Comparison of ENCODE assay signal across 8 mouse cellular contexts in genomic region chr2:32968024-32968614, GRCm38 (mm10). TPM values are rescaled to one million over a fixed set of nuclear protein-coding genes. Genes with fewer than 3 reads are reported as not detected.
A peak's percentile ranks its signal among the peaks of the same experiment; 100 is the strongest.
DNase-seq lines count a peak whose midpoint lies in the region; ATAC-seq lines count a peak whose summit lies in the region.

No protein-coding gene starts in this region.

- WGBS in liver, embryonic 11.5 days: 84% methylated on average over 9 of the region's 9 CpGs
- 84% methylated on average over 9 of the region's 9 CpGs for WGBS in limb, embryonic 12.5 days
- 87% methylated on average over 9 of the region's 9 CpGs for WGBS in neural tube, embryonic 14.5 days

- H3K4me2 ChIP-seq in liver, embryonic 11.5 days: peak overlapping the region; percentile 94
- H3K4me2 ChIP-seq in limb, embryonic 12.5 days: peak overlapping the region; percentile 87
- peak overlapping the region; percentile 69 for H3K4me2 ChIP-seq in neural tube, embryonic 14.5 days (ENCODE audit: low read depth, low read length)

- peak overlapping the region; percentile 75 for H3K4me3 ChIP-seq in liver, embryonic 11.5 days (ENCODE audit: low read depth, low read length)
- peak overlapping the region; percentile 59; the same call in 1 of the 2 replicates for H3K4me3 ChIP-seq in limb, embryonic 12.5 days (replicated peaks)
- no peak overlapping the region for H3K4me3 ChIP-seq in neural tube, embryonic 14.5 days (ENCODE audit: low read depth, low read length)

- no peak for ATAC-seq in liver, embryonic 11.5 days (replicated peaks; ENCODE audit: low FRiP score)
- no peak for ATAC-seq in limb, embryonic 12.5 days (ENCODE audit: insufficient number of reproducible peaks, insufficient read depth, low FRiP score, low TSS enrichment, low read depth)
- no peak for ATAC-seq in neural tube, embryonic 14.5 days (ENCODE audit: low read depth)

- H3K36me3 ChIP-seq in liver, embryonic 11.5 days (ENCODE audit: control insufficient read depth, insufficient read depth, low read length): peaks cover 15% of the 10 kb centered on the region
- peaks cover 28% of the 10 kb centered on the region for H3K36me3 ChIP-seq in limb, embryonic 12.5 days
- H3K36me3 ChIP-seq in neural tube, embryonic 14.5 days (ENCODE audit: control insufficient read depth, insufficient read depth, low read length): peaks cover 12% of the 10 kb centered on the region

- H3K4me1 ChIP-seq in liver, embryonic 11.5 days (replicated peaks; ENCODE audit: control insufficient read depth, insufficient read depth, low read length): peaks cover 24% of the 10 kb centered on the region
- H3K4me1 ChIP-seq in limb, embryonic 12.5 days (replicated peaks): peaks cover 39% of the 10 kb centered on the region
- peaks cover 14% of the 10 kb centered on the region for H3K4me1 ChIP-seq in neural tube, embryonic 14.5 days (ENCODE audit: control insufficient read depth, insufficient read depth, low read length)

- H3K9ac ChIP-seq in liver, embryonic 11.5 days (ENCODE audit: low read depth, low read length): peak overlapping the region; percentile 93; the same call in 1 of the 2 replicates
- H3K9ac ChIP-seq in limb, embryonic 12.5 days (replicated peaks): peak overlapping the region; percentile 76
- H3K9ac ChIP-seq in neural tube, embryonic 14.5 days (replicated peaks; ENCODE audit: low read depth, low read length): peak overlapping the region; percentile 78; the same call in 1 of the 2 replicates

- H3K27ac ChIP-seq in liver, embryonic 11.5 days (ENCODE audit: low read depth, low read length): 0 out of 2 replicates have a peak overlapping the region, but pooled peaks have one; percentile 96
- H3K27ac ChIP-seq in limb, embryonic 12.5 days: no peak overlapping the region
- H3K27ac ChIP-seq in neural tube, embryonic 14.5 days (ENCODE audit: low read depth, low read length): peak overlapping the region; percentile 95; the same call in 1 of the 2 replicates

- H3K9me3 ChIP-seq in liver, embryonic 11.5 days (ENCODE audit: control insufficient read depth, low read length): no peaks in the 10 kb centered on the region
- H3K9me3 ChIP-seq in limb, embryonic 12.5 days: no peaks in the 10 kb centered on the region
- H3K9me3 ChIP-seq in neural tube, embryonic 14.5 days (ENCODE audit: control insufficient read depth, low read length): no peaks in the 10 kb centered on the region

- peak; percentile 22 for DNase-seq in adrenal gland, postnatal 10 days
- no peak for DNase-seq in adrenal gland, postnatal 36 days
- DNase-seq in liver, embryonic 11.5 days (ENCODE audit: low spot score): no peak
- no peak for DNase-seq in liver
- no peak for DNase-seq in urinary bladder, postnatal 10 days (ENCODE audit: low spot score)
- no peak for DNase-seq in kidney, adult 11 months

- H3K27me3 ChIP-seq in liver, embryonic 11.5 days (replicated peaks; ENCODE audit: control insufficient read depth, insufficient read depth, low read length): no peaks in the 10 kb centered on the region
- no peaks in the 10 kb centered on the region for H3K27me3 ChIP-seq in limb, embryonic 12.5 days
- no peaks in the 10 kb centered on the region for H3K27me3 ChIP-seq in neural tube, embryonic 14.5 days (ENCODE audit: control insufficient read depth, insufficient read depth, low read length)

RNA-seq across cellular contexts. Expression of gene Lrsam1, which starts 6.7 kb away (rescaled TPM):
- 10 to 100 TPM; 14.6 to 23.7 TPM for total RNA-seq in adrenal gland, postnatal 10 days (2021)
- 10 to 100 TPM; 18.4 to 27.1 TPM for total RNA-seq in adrenal gland, postnatal 36 days (2021)
- polyA plus RNA-seq in liver, embryonic 11.5 days (2014; fragmentation: Nextera tagmentation; extraction: Ambion mirVana): 6.1 and 6.7 TPM in 2 replicates
- polyA plus RNA-seq in limb, embryonic 12.5 days (2016; fragmentation: Nextera tagmentation; extraction: Ambion mirVana): 10.4 and 11.8 TPM in 2 replicates
- 19.3 and 22.8 TPM in 2 replicates for polyA plus RNA-seq in neural tube, embryonic 14.5 days (2014; fragmentation: Nextera tagmentation; extraction: Ambion mirVana)

RNA-seq across cellular contexts. Expression of gene Rpl12, which starts 6.8 kb away (rescaled TPM):
- total RNA-seq in adrenal gland, postnatal 10 days (2021): 100 to 1,000 TPM; 174 to 187 TPM
- 100 to 1,000 TPM; 165 to 189 TPM for total RNA-seq in adrenal gland, postnatal 36 days (2021)
- polyA plus RNA-seq in liver, embryonic 11.5 days (2014; fragmentation: Nextera tagmentation; extraction: Ambion mirVana): 276 and 295 TPM in 2 replicates
- polyA plus RNA-seq in limb, embryonic 12.5 days (2016; fragmentation: Nextera tagmentation; extraction: Ambion mirVana): 184 and 185 TPM in 2 replicates
- 99.4 and 113 TPM in 2 replicates for polyA plus RNA-seq in neural tube, embryonic 14.5 days (2014; fragmentation: Nextera tagmentation; extraction: Ambion mirVana)

RNA-seq across cellular contexts. Expression of gene Slc2a8, which starts 13.8 kb away (rescaled TPM):
- total RNA-seq in adrenal gland, postnatal 10 days (2021): 10 to 100 TPM; 20.1 to 23.0 TPM
- total RNA-seq in adrenal gland, postnatal 36 days (2021): 10 to 100 TPM; 18.8 to 19.4 TPM
- 15.0 TPM in 2 replicates for polyA plus RNA-seq in liver, embryonic 11.5 days (2014; fragmentation: Nextera tagmentation; extraction: Ambion mirVana)
- 25.4 and 25.7 TPM in 2 replicates for polyA plus RNA-seq in limb, embryonic 12.5 days (2016; fragmentation: Nextera tagmentation; extraction: Ambion mirVana)
- 17.6 and 21.2 TPM in 2 replicates for polyA plus RNA-seq in neural tube, embryonic 14.5 days (2014; fragmentation: Nextera tagmentation; extraction: Ambion mirVana)
